Mouse (Mus musculus): ENCODE data around the gene Iqcn. TPM values are rescaled to one million over a fixed set of nuclear protein-coding genes. Genes with fewer than 3 reads are reported as not detected.

Gene Iqcn
- polyA plus RNA-seq, 1 experiment = not detected

- TF ChIP-seq FLI1 (IDR thresholded peaks at IDR 0.05; ENCODE audit: low read length) (no peak), GATA1 (IDR thresholded peaks at IDR 0.05; ENCODE audit: borderline replicate concordance, low read length) (no peak)
- H3K9me3 ChIP-seq = no peaks in the 10 kb centered on the region
- peaks cover 85% of the 10 kb centered on the region for H3K4me1 ChIP-seq
- H3K27me3 ChIP-seq (replicated peaks) = peaks cover 3% of the 10 kb centered on the region
- H3K4me3 ChIP-seq (replicated peaks) = peak overlapping the region; percentile 89
- H3K36me3 ChIP-seq (replicated peaks; ENCODE audit: low read length) = peaks cover 51% of the 10 kb centered on the region
These were observed 62.7 kb downstream of the Iqcn start for GRCm38 (mm10) chr8:70765838-70766570.

- H3K4me3 ChIP-seq (replicated peaks) = peak overlapping the region; percentile 89
- H3K9me3 ChIP-seq = no peaks in the 10 kb centered on the region
- H3K36me3 ChIP-seq (replicated peaks; ENCODE audit: low read length) = peaks cover 59% of the 10 kb centered on the region
- peaks cover 85% of the 10 kb centered on the region for H3K4me1 ChIP-seq
- TF ChIP-seq FLI1 (IDR thresholded peaks at IDR 0.05; ENCODE audit: low read length) = no peak
- no peak for TF ChIP-seq GATA1 (IDR thresholded peaks at IDR 0.05; ENCODE audit: borderline replicate concordance, low read length)
- peaks cover 6% of the 10 kb centered on the region for H3K27me3 ChIP-seq (replicated peaks)
These were observed 63.5 kb downstream of the Iqcn start for GRCm38 (mm10) chr8:70766571-70767440.

Other genes with a start within 250 kb of the Iqcn start
- 10.3 and 19.1 TPM in 2 replicates for gene Klhl26, start 226.5 kb upstream of the Iqcn start, polyA plus RNA-seq (2012; ENCODE audit: insufficient read depth, low replicate concordance)
- gene Tmem59l, start 216.1 kb upstream of the Iqcn start, polyA plus RNA-seq (2012; ENCODE audit: insufficient read depth, low replicate concordance) = not detected in 2 replicates
- gene Crlf1, start 210.3 kb upstream of the Iqcn start, polyA plus RNA-seq (2012; ENCODE audit: insufficient read depth, low replicate concordance) = not detected in 2 replicates
- gene Rex1bd, start 196.7 kb upstream of the Iqcn start, polyA plus RNA-seq (2012; ENCODE audit: insufficient read depth, low replicate concordance) = 135 and 319 TPM in 2 replicates
- gene Uba52, start 192.7 kb upstream of the Iqcn start, polyA plus RNA-seq (2012; ENCODE audit: insufficient read depth, low replicate concordance) = 499 and 989 TPM in 2 replicates
- 3,667 and 5,102 TPM in 2 replicates for gene Fkbp8, start 175.7 kb upstream of the Iqcn start, polyA plus RNA-seq (2012; ENCODE audit: insufficient read depth, low replicate concordance)
- gene Kxd1, start 175.5 kb upstream of the Iqcn start, polyA plus RNA-seq (2012; ENCODE audit: insufficient read depth, low replicate concordance) = 33.5 and 40.2 TPM in 2 replicates
- 58.8 and 65.3 TPM in 2 replicates for gene Ell, start 164.0 kb upstream of the Iqcn start, polyA plus RNA-seq (2012; ENCODE audit: insufficient read depth, low replicate concordance)
- gene Isyna1, start 109.1 kb upstream of the Iqcn start, polyA plus RNA-seq (2012; ENCODE audit: insufficient read depth, low replicate concordance) = 165 and 201 TPM in 2 replicates
- 1,561 and 3,509 TPM in 2 replicates for gene Ssbp4, start 94.6 kb upstream of the Iqcn start, polyA plus RNA-seq (2012; ENCODE audit: insufficient read depth, low replicate concordance)
- gene Lrrc25, start 87.3 kb upstream of the Iqcn start, polyA plus RNA-seq (2012; ENCODE audit: insufficient read depth, low replicate concordance) = 19.0 and 34.7 TPM in 2 replicates
- 2.5 and 4.5 TPM in 2 replicates for gene Gdf15, start 71.0 kb upstream of the Iqcn start, polyA plus RNA-seq (2012; ENCODE audit: insufficient read depth, low replicate concordance)
- gene Pgpep1, start 43.1 kb upstream of the Iqcn start, polyA plus RNA-seq (2012; ENCODE audit: insufficient read depth, low replicate concordance) = 10.2 and 10.5 TPM in 2 replicates
- gene Lsm4, start 30.2 kb upstream of the Iqcn start, polyA plus RNA-seq (2012; ENCODE audit: insufficient read depth, low replicate concordance) = 103 and 569 TPM in 2 replicates
- 972 and 2,520 TPM in 2 replicates for gene Jund, start 4.5 kb upstream of the Iqcn start, polyA plus RNA-seq (2012; ENCODE audit: insufficient read depth, low replicate concordance)
- gene Gm3336, start 15.1 kb downstream of the Iqcn start, polyA plus RNA-seq (2012; ENCODE audit: insufficient read depth, low replicate concordance) = 0.26 TPM in 1 of 2 replicates, not detected in the other
- gene Pde4c, start 20.3 kb downstream of the Iqcn start, polyA plus RNA-seq (2012; ENCODE audit: insufficient read depth, low replicate concordance) = 0.03 TPM in 1 of 2 replicates, not detected in the other
- 7.8 and 38.4 TPM in 2 replicates for gene Rab3a, start 51.2 kb downstream of the Iqcn start, polyA plus RNA-seq (2012; ENCODE audit: insufficient read depth, low replicate concordance)
- 99.7 and 186 TPM in 2 replicates for gene Mpv17l2, start 57.5 kb downstream of the Iqcn start, polyA plus RNA-seq (2012; ENCODE audit: insufficient read depth, low replicate concordance)
- gene Pik3r2, start 73.3 kb downstream of the Iqcn start, polyA plus RNA-seq (2012; ENCODE audit: insufficient read depth, low replicate concordance) = 51.5 and 59.4 TPM in 2 replicates
- 370 and 778 TPM in 2 replicates for gene Mast3, start 101.6 kb downstream of the Iqcn start, polyA plus RNA-seq (2012; ENCODE audit: insufficient read depth, low replicate concordance)
- 10.8 and 11.1 TPM in 2 replicates for gene Il12rb1, start 105.0 kb downstream of the Iqcn start, polyA plus RNA-seq (2012; ENCODE audit: insufficient read depth, low replicate concordance)
- 30.6 and 35.6 TPM in 2 replicates for gene Arrdc2, start 136.3 kb downstream of the Iqcn start, polyA plus RNA-seq (2012; ENCODE audit: insufficient read depth, low replicate concordance)
- gene Kcnn1, start 159.8 kb downstream of the Iqcn start, polyA plus RNA-seq (2012; ENCODE audit: insufficient read depth, low replicate concordance) = 3.4 and 11.8 TPM in 2 replicates
- gene Ccdc124, start 170.5 kb downstream of the Iqcn start, polyA plus RNA-seq (2012; ENCODE audit: insufficient read depth, low replicate concordance) = 92.6 and 282 TPM in 2 replicates
- 0.13 and 1.5 TPM in 2 replicates for gene Slc5a5, start 189.3 kb downstream of the Iqcn start, polyA plus RNA-seq (2012; ENCODE audit: insufficient read depth, low replicate concordance)
- gene Rpl18a, start 194.0 kb downstream of the Iqcn start, polyA plus RNA-seq (2012; ENCODE audit: insufficient read depth, low replicate concordance) = 4,812 and 7,707 TPM in 2 replicates
- gene Map1s, start 202.5 kb downstream of the Iqcn start, polyA plus RNA-seq (2012; ENCODE audit: insufficient read depth, low replicate concordance) = 69.6 and 104 TPM in 2 replicates